Mouse (Mus musculus): Measurements from ENCODE around the gene Anxa3. TPM values are rescaled to one million over a fixed set of nuclear protein-coding genes. Genes with fewer than 3 reads are reported as not detected.

Anxa3 gene
- polyA plus RNA-seq (2012; rRNA removed) = 48.3 and 55.4 TPM in 2 replicates

DNA sequence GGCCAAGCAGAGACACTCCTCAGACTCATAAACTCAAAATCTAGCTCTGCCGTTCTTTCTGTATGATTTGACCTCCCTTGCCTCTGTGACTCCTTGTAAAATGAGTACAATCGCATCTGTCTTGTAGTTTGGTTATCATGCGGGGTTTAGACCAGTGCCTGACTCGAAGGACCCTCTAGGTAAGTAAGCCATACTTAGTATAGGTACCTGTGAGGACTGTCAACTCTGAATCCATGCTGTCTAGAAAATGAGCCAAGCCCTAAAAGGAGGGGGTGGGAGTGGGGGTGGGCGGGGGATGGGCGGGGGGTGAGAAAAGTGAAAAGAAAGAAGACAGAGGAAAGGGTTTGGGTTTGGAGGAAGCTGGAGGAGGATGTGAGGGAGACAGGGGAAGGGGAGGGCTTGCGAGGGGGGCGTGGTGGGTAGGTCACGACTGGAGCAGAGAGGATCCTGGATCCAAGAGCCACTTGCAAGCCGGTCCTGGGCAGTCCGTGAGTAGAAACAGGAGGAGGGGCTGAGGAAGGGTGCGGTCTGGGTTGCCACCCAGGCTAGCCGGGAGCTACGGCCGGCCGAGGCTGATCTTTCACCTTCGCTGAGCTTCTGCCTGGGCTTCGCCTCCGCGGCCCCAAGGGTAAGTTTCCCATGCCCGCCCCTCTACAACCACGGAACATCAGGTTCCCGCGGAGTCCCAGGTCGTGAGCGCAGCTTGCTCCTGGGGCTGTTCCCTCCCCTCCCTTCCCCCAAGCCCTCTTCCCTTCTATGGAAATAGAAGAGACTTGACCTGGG is at the start of gene Anxa3:
TSS of gene Anxa3 (plus strand) at position 404 of the 783 bp plus-strand sequence.
- DNase-seq (ENCODE audit: low read depth) = no peak

DNA sequence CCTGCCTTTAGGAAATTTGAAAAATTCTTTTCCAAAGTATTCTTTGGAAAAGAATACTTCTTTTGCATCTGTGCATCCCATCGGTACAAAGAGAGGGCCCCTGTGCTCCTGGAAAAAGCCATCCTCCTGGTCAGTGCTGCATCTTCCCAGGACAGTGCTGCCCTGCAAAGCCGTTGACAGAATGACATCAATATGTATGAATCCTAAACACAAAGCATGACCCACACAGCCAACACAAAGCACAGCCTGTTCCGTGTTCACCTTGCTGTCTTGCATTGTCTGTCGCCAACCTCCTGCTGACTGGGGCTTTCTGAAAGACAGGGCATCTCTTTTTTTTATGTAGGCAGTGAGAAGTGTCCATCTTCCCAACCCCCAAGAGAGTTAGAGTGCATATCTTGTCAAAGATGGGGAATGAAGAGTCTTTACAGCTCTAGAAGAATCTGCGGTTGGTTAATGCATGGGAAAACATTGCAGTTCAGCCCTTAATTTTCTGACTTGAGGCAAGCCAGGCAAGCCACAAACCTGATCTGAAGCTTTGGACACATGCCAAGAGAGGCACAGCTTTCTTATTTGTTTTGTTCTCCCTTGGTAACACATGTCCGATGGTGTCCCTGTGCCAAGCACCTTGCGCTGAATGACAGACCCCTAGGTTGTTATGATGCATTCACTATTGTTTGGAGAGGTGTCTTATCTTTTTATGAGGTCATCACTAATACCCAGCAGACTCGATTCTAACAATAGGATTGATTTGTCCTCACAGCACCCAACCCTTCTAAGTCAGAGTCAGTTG is 45.7 kb upstream of the Anxa3 start:
- no peak for DNase-seq (ENCODE audit: low read depth)

DNA sequence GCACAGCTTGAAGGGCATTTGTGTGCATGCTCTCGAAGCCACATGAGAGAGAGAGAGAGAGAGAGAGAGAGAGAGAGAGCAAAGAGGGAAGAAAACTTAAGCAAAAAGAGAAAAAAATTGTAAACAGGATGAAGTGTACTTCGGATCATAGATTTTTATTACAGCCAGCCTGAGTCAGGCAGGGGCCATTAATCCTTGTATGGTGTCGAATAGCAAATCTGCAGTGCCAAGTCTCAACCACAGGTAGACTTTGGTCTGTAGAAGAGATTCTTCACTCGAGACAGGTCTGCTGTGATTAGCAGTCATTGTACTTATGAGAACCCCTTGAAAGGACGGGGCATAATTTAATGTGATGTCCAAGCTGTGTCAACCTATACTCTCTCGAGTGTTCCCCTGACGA is 35.5 kb upstream of the Anxa3 start:
- no peak for DNase-seq (ENCODE audit: low read depth)

DNA sequence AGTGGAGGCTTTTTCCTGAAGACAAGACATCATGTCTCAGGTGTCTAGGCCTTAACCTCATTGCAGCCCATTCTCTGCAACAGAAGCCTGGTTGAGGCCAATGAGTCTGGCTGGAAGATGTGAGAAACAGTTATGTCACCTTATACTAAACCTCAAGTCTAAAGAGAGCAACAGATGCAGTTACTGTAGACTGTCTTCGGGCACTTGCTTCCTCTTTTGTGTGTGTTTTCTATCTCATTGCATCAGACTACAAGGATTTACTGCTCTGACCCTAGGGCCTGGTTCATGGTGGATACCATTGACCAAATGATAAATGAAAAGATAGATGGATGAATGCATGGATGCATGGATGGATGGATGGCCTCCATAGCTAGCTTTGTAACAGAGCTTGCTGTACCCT is 31.1 kb upstream of the Anxa3 start:
- DNase-seq (ENCODE audit: low read depth) = no peak

DNA sequence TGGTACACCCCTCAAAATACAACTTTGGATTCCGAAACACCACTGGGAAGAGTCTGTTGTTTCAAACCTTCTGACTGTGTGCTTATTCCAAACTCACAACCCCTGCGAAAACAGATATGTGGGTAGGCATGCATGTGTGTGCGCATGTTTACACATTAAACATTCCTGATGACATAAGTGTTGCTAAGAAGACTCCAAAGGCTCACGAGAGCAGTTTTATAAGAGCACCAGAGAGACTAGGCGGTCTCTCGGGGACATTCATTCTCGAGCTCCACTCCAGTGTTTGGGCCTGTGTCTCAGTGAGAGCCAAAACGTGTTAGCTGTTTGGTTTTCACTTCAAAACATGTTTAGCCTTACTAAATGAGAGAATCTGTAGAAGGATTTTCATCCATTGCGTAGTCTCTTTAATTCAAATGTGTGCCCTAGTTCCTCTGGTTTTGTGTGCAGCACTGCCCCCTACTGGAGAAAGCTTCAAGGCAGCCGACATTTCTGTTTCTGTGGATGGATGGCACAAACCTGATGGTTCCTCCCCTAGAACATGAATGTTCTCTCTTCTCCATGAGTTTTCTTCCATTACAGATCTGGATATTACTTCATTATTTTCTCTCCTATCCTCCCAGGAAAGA is 24.2 kb upstream of the Anxa3 start:
- no peak for DNase-seq (ENCODE audit: low read depth)

GRCm38 (mm10) chr5:96783506-96784288 is 9.4 kb upstream of the Anxa3 start:
- DNase-seq (ENCODE audit: low read depth) = no peak

DNA sequence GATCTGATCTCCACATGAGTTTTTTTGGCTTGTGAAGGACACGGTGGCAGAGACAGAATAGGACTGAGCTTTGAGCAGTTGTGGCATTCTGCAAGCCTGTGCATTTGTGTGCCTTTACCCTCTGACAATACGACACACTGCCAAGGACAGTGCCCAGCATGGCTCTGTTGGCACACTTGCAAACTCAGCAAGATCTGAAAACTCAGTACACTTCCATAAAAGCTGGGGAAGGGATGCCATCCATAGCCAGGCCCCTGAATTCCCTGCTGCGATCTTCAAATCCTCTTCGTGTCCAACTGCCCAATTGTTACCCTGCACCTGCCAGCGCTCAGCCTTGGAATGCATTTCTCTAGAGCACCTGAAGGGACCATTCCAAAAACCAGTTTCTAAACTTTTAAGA is 8.0 kb upstream of the Anxa3 start:
- no peak for DNase-seq (ENCODE audit: low read depth)

- DNase-seq (ENCODE audit: low read depth) = no peak
Measured at GRCm38 (mm10) chr5:96792422-96792821, 717 bp upstream of the Anxa3 start.

- DNase-seq (ENCODE audit: low read depth) = no peak
Measured at GRCm38 (mm10) chr5:96793953-96794635, 955 bp downstream of the Anxa3 start.

DNA sequence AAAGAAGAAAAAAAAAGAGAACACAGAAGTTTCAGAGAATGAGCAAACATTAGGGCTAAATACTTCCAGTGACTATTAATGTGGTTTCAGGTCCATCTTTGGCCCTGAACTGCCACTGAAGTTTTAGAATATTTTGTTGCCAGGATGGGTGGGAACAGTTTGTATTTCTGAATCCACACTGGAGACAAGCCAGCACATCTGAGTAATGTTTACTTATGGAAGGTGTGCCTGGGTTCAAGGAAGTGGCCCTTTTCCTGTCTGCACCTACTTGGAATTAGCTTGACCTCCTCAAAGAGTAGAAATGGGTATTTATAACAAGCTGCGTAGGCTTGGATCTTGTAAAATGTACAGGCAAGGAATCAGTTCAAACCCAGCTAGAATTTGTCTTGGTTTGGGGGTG is 2.6 kb downstream of the Anxa3 start:
- DNase-seq (ENCODE audit: low read depth) = no peak

DNA sequence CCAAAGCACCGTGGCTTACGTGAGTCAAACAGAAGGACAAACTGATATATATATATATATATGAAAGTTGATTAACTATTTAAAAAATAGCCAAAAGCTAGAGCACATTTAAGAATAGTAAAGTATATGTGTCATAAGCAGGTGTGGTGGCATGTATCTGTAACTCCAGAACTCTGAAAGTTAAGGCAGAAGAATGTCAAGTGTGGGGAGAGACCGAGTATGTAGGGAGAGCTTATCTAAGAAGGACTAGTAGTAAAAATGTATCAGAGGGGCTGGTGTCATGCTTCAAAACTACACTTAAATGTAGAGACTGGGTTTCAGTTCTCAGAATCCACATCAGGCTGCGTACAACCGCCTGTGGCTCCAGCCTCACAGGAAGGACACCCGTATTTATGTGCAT is 4.3 kb downstream of the Anxa3 start:
- DNase-seq (ENCODE audit: low read depth) = no peak

- no peak for DNase-seq (ENCODE audit: low read depth)
Measured at GRCm38 (mm10) chr5:96799165-96799564, 6.0 kb downstream of the Anxa3 start.

GRCm38 (mm10) chr5:96799969-96800368 is 6.8 kb downstream of the Anxa3 start:
- DNase-seq (ENCODE audit: low read depth) = no peak

GRCm38 (mm10) chr5:96802185-96802584 is 9.0 kb downstream of the Anxa3 start:
- no peak for DNase-seq (ENCODE audit: low read depth)

DNA sequence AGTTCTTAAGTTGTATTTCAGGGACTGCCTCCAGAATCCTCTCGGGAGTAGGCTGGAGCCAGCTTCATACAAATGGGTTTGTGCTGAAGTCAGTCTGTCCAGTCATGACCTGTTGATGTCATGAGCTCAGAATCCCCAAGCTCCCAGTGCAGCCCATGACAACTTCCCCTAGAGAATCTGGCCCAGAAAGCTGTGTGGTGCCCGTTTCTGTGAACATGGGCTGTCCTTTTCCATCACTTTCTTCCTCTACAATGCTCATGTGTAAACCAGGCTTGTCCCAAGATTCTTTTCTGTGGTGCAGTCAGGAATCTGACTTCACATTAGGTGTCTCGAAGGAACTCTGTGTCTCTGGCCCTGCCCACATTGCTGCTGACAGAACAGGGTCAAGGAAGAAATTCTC is 10.0 kb downstream of the Anxa3 start:
- no peak for DNase-seq (ENCODE audit: low read depth)

GRCm38 (mm10) chr5:96804304-96804703 is 11.2 kb downstream of the Anxa3 start:
- DNase-seq (ENCODE audit: low read depth) = no peak

DNA sequence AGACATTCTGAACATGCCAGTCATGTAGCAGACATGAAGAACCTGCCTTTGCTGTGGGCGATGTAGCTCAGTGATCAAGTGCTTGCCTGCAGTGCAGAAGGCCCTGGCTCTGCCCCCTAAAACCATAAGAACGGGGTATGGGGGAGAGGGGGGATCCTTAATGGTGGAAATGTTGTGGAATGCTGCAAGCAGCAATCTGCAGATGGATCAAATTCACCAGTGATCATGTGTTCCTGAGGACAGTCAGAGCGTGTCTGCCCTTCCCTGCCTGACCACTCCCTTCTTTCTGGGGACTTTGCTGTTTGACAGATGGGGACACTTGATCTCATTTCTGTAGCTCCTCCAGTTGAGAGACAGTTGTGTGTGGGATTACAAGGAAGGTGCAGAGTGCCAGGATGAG is 11.7 kb downstream of the Anxa3 start:
- DNase-seq (ENCODE audit: low read depth) = no peak

GRCm38 (mm10) chr5:96810620-96811019 is 17.5 kb downstream of the Anxa3 start:
- no peak for DNase-seq (ENCODE audit: low read depth)

DNA sequence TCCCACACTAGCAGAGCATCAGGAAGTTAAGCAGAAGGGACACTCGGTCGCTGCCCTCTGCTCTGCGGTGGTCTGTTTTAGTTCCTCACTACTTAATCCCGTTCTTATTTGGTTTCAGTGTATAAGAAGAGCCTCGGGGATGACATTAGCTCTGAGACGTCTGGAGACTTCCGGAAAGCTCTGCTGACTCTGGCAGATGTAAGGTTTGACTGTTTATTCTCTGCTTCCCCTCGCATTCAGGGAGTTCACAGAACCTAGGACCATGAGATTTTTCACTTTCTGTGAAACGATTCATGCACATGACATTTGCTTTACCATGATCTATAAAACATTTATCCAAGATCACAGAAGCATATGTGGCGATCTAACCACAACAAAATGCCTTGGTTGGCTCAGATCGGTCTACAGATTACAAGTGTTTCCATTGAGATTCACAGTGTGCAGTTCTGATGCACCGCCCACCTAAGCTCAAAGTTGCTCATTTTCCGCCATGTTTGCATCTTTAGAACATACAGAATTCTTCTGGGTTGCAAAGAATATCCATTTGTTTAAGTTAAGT is 31.7 kb downstream of the Anxa3 start:
- DNase-seq (ENCODE audit: low read depth) = no peak

GRCm38 (mm10) chr5:96827176-96827575 is 34.0 kb downstream of the Anxa3 start:
- DNase-seq (ENCODE audit: low read depth) = no peak

DNA sequence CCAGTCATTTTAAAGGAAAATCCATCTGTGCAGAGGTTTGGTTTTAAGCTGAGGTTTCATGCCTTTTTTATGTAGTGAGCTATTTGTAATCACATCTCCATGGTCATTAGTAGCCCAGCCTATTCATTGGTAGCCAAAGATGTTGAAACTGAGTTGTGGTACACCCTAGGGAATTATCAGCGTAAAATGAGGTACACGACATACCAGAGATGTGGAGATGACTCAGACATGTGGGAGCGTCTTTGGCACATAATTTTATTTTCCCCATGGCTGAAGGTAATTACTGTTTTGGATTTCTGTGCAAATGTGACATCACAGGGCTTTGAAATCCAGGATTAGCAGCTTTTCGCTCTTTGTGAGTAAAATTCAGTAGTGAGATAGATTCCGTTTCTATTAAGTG is 41.2 kb downstream of the Anxa3 start:
- peak; percentile 28 for DNase-seq (ENCODE audit: low read depth)

Measured in gonadal fat pad, adult 2 months (tissue).